Comparison of ENCODE assay signal across 12 mouse cellular contexts in genomic region chr2:106683185-106683831, GRCm38 (mm10). TPM values are rescaled to one million over a fixed set of nuclear protein-coding genes. Genes with fewer than 3 reads are reported as not detected.
DNase-seq lines count a peak whose midpoint lies in the region; ATAC-seq and TF ChIP-seq lines count a peak whose summit lies in the region.
"Had no signal": no experiment of that assay in that cellular context is flagged by ENCODE, and none has a peak within 500 bp of the region (broad histone marks: within the 10 kb centered on the region; RNA-seq: fewer than 3 reads in every experiment).

No protein-coding gene starts in this region.

- no peak for TF ChIP-seq CTCF in layer of hippocampus, adult 2 months (conservative IDR thresholded peaks at IDR 0.05)

- peak overlapping the region; percentile 48 for H3K27ac ChIP-seq in heart, embryonic 15.5 days
- H3K27ac ChIP-seq in embryonic facial prominence, embryonic 11.5 days (replicated peaks; ENCODE audit: low read depth, low read length) = 0 out of 2 replicates have a peak overlapping the region, but pooled peaks have one; percentile 20
- peak overlapping the region; percentile 60 for H3K27ac ChIP-seq in forebrain, embryonic 15.5 days (replicated peaks)
- peak overlapping the region; percentile 81 for H3K27ac ChIP-seq in limb, embryonic 13.5 days
- H3K27ac ChIP-seq in layer of hippocampus, adult 2 months = no peak overlapping the region

- H3K9ac ChIP-seq in heart, embryonic 15.5 days = peak overlapping the region; percentile 10; the same call in 1 of the 2 replicates
- no peak overlapping the region; the same call in 1 of the 2 replicates for H3K9ac ChIP-seq in embryonic facial prominence, embryonic 11.5 days (replicated peaks; ENCODE audit: low read length)
- no peak overlapping the region for H3K9ac ChIP-seq in forebrain, embryonic 15.5 days (replicated peaks)
- H3K9ac ChIP-seq in limb, embryonic 13.5 days = peak overlapping the region; percentile 31; the same call in 1 of the 2 replicates

- peaks cover 9% of the 10 kb centered on the region; the same call in 1 of the 2 replicates for H3K4me1 ChIP-seq in heart, embryonic 15.5 days (replicated peaks)
- no peaks in the 10 kb centered on the region for H3K4me1 ChIP-seq in embryonic facial prominence, embryonic 11.5 days (ENCODE audit: control insufficient read depth, insufficient read depth, low read length)
- H3K4me1 ChIP-seq in forebrain, embryonic 15.5 days = peaks cover 13% of the 10 kb centered on the region
- H3K4me1 ChIP-seq in limb, embryonic 13.5 days = peaks cover 23% of the 10 kb centered on the region

- ATAC-seq in heart, embryonic 15.5 days (replicated peaks; ENCODE audit: insufficient number of reproducible peaks, insufficient read depth, low FRiP score, low read depth) = no peak
- peak; percentile 78; the same call in 1 of the 2 replicates for ATAC-seq in embryonic facial prominence, embryonic 11.5 days (replicated peaks; ENCODE audit: insufficient number of reproducible peaks, low FRiP score, low TSS enrichment, low read depth)
- peak; percentile 80 for ATAC-seq in forebrain, embryonic 15.5 days (replicated peaks)
- ATAC-seq in limb, embryonic 13.5 days (ENCODE audit: low FRiP score, low read depth) = peak; percentile 80

- peak overlapping the region; percentile 25 for H3K4me3 ChIP-seq in heart, embryonic 15.5 days
- H3K4me3 ChIP-seq in embryonic facial prominence, embryonic 11.5 days (ENCODE audit: low read depth, low read length) = no peak overlapping the region
- 0 out of 2 replicates have a peak overlapping the region, but pooled peaks have one; percentile 4 for H3K4me3 ChIP-seq in forebrain, embryonic 15.5 days
- H3K4me3 ChIP-seq in limb, embryonic 13.5 days = peak overlapping the region; percentile 20
- H3K4me3 ChIP-seq in layer of hippocampus, adult 2 months = no peak overlapping the region

- no peaks in the 10 kb centered on the region for H3K36me3 ChIP-seq in heart, embryonic 15.5 days
- no peaks in the 10 kb centered on the region for H3K36me3 ChIP-seq in embryonic facial prominence, embryonic 11.5 days (replicated peaks; ENCODE audit: control insufficient read depth, insufficient read depth, low read depth, low read length)
- H3K36me3 ChIP-seq in forebrain, embryonic 15.5 days = no peaks in the 10 kb centered on the region
- no peaks in the 10 kb centered on the region for H3K36me3 ChIP-seq in limb, embryonic 13.5 days

- no peaks in the 10 kb centered on the region for H3K27me3 ChIP-seq in heart, embryonic 15.5 days
- no peaks in the 10 kb centered on the region for H3K27me3 ChIP-seq in embryonic facial prominence, embryonic 11.5 days (ENCODE audit: control insufficient read depth, insufficient read depth, low read length)
- H3K27me3 ChIP-seq in forebrain, embryonic 15.5 days = no peaks in the 10 kb centered on the region
- no peaks in the 10 kb centered on the region for H3K27me3 ChIP-seq in limb, embryonic 13.5 days
- H3K27me3 ChIP-seq: CH12.LX had no signal

- H3K9me3 ChIP-seq in heart, embryonic 15.5 days (replicated peaks) = no peaks in the 10 kb centered on the region
- no peaks in the 10 kb centered on the region for H3K9me3 ChIP-seq in embryonic facial prominence, embryonic 11.5 days (replicated peaks; ENCODE audit: control insufficient read depth, low read length)
- H3K9me3 ChIP-seq in forebrain, embryonic 15.5 days = no peaks in the 10 kb centered on the region
- H3K9me3 ChIP-seq in limb, embryonic 13.5 days = no peaks in the 10 kb centered on the region

- intact Hi-C loops in heart, postnatal 36 days (cut with DNase I) = no loop called here

- DNase-seq in heart, postnatal 36 days = no peak
- peak; percentile 55 for DNase-seq in embryonic facial prominence, embryonic 11.5 days (ENCODE audit: low spot score)
- no peak for DNase-seq in thymus, adult 18-20 months
- DNase-seq in layer of hippocampus, adult 2 months (ENCODE audit: low spot score in 2 of 2) = no peak
- DNase-seq in retina, postnatal 1 day = no peak
- DNase-seq: cerebellum, adult 9-10 months; kidney, postnatal 10 days; liver had no signal

- WGBS in heart, embryonic 15.5 days = 30% methylated on average over 9 of the region's 9 CpGs
- WGBS in embryonic facial prominence, embryonic 11.5 days = 28% methylated on average over 9 of the region's 9 CpGs
- 11% methylated on average over 9 of the region's 9 CpGs for WGBS in forebrain, embryonic 15.5 days
- WGBS in limb, embryonic 13.5 days = 5% methylated on average over 9 of the region's 9 CpGs

- peak overlapping the region; percentile 49 for H3K4me2 ChIP-seq in heart, embryonic 15.5 days
- no peak overlapping the region for H3K4me2 ChIP-seq in embryonic facial prominence, embryonic 11.5 days (ENCODE audit: low read depth, low read length)
- peak overlapping the region; percentile 33; the same call in 1 of the 2 replicates for H3K4me2 ChIP-seq in forebrain, embryonic 15.5 days (replicated peaks)
- peak overlapping the region; percentile 55 for H3K4me2 ChIP-seq in limb, embryonic 13.5 days (replicated peaks)

RNA-seq across cellular contexts. Expression of gene Mpped2, which starts 9.8 kb away (rescaled TPM):
- 43.4 and 57.5 TPM in 2 replicates for polyA plus RNA-seq in heart, embryonic 15.5 days (2015; fragmentation: Nextera tagmentation; extraction: Ambion mirVana)
- 10 to 100 TPM; 13.8 to 19.7 TPM for total RNA-seq in heart, postnatal 36 days (2021)
- polyA plus RNA-seq in embryonic facial prominence, embryonic 11.5 days (2014; fragmentation: Nextera tagmentation; extraction: Ambion mirVana) = 102 and 108 TPM in 2 replicates
- 212 and 221 TPM in 2 replicates for polyA plus RNA-seq in forebrain, embryonic 15.5 days (2015; fragmentation: Nextera tagmentation; extraction: Ambion mirVana)
- 130 and 135 TPM in 2 replicates for polyA plus RNA-seq in limb, embryonic 13.5 days (2015; fragmentation: Nextera tagmentation; extraction: Ambion mirVana)
- 10 to 100 TPM; 36.9 to 42.7 TPM for total RNA-seq in layer of hippocampus, adult 2 months (2021)
- total RNA-seq: CH12.LX had no signal

Comparison
In these comparisons a context has a peak if more than half of its experiments do, and no peak if none do; other contexts are left out.
1. H3K4me3 ChIP-seq: peak in heart, embryonic 15.5 days (single experiment), forebrain, embryonic 15.5 days (single experiment) and limb, embryonic 13.5 days (single experiment); none in embryonic facial prominence, embryonic 11.5 days (single experiment) and layer of hippocampus, adult 2 months (single experiment).
2. H3K9ac ChIP-seq: peak in heart, embryonic 15.5 days (single experiment) and limb, embryonic 13.5 days (single experiment); none in embryonic facial prominence, embryonic 11.5 days (single experiment) and forebrain, embryonic 15.5 days (single experiment).